Mouse (Mus musculus): Measurements from ENCODE around the gene Zfp341. TPM values are rescaled to one million over a fixed set of nuclear protein-coding genes. Genes with fewer than 3 reads are reported as not detected.

The Zfp341 gene
- polyA plus RNA-seq, 1 experiment from 2014 or later, result 0.83 TPM

DNA sequence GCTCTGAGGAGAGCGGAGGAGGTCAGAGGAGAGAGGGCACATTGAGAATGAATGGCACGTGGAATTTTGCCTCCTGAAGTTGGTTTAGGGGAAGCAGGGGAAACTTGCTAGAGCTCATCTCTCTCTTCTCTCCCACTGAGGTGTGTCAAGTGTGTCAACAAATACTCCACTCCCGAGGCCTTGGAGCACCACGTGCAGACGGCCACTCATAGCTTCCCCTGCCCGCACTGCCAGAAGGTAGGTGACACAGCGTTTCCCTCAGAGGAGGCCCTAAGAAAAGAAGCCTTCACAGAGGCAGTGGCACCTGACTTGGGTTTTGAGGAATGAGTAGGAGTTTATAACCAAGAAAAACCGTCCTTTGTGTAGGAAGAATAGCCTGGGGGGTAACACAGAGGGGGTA is 28.1 kb downstream of the Zfp341 start:
- no peaks in the 10 kb centered on the region; the same call in 1 of the 2 replicates for H3K4me1 ChIP-seq
- no peak overlapping the region for H3K4me2 ChIP-seq
- H3K27me3 ChIP-seq (replicated peaks), result no peaks in the 10 kb centered on the region
- no peak overlapping the region for H3K27ac ChIP-seq
- 68% methylated on average over 8 of the region's 8 CpGs for WGBS
- H3K9me3 ChIP-seq, result no peaks in the 10 kb centered on the region
- no peak overlapping the region for H3K4me3 ChIP-seq (replicated peaks)
- H3K9ac ChIP-seq, result no peak overlapping the region
- peaks cover 8% of the 10 kb centered on the region; the same call in 1 of the 2 replicates for H3K36me3 ChIP-seq
- no peak for ATAC-seq (ENCODE audit: insufficient read depth, low FRiP score, low read depth)

- Histone ChIP-seq H3K9ac (no peak overlapping the region), H3K27ac (peak overlapping the region; percentile 16; the same call in 1 of the 2 replicates), H3K4me3 (replicated peaks) (no peak overlapping the region), H3K4me1 (no peaks in the 10 kb centered on the region; the same call in 1 of the 2 replicates), H3K9me3 (no peaks in the 10 kb centered on the region), H3K36me3 (peaks cover 8% of the 10 kb centered on the region; the same call in 1 of the 2 replicates), H3K27me3 (replicated peaks) (no peaks in the 10 kb centered on the region), H3K4me2 (no peak overlapping the region)
- WGBS, result 86% methylated on average over 9 of the region's 9 CpGs
- ATAC-seq (ENCODE audit: insufficient read depth, low FRiP score, low read depth), result no peak
These were observed 28.9 kb downstream of the Zfp341 start for GRCm38 (mm10) chr2:154642005-154642459.

- ATAC-seq (ENCODE audit: insufficient read depth, low FRiP score, low read depth), result no peak
- peak overlapping the region; percentile 4; the same call in 1 of the 2 replicates for H3K27ac ChIP-seq
These were observed 29.8 kb downstream of the Zfp341 start for GRCm38 (mm10) chr2:154642712-154643385.

GRCm38 (mm10) chr2:154646634-154647033 is 33.5 kb downstream of the Zfp341 start:
- WGBS, result 80% methylated on average over 5 of the region's 5 CpGs
- Histone ChIP-seq H3K4me1 (peaks cover 5% of the 10 kb centered on the region), H3K9ac (no peak overlapping the region), H3K27me3 (replicated peaks) (no peaks in the 10 kb centered on the region), H3K9me3 (no peaks in the 10 kb centered on the region), H3K4me2 (no peak overlapping the region), H3K36me3 (no peaks in the 10 kb centered on the region), H3K4me3 (replicated peaks) (no peak overlapping the region), H3K27ac (no peak overlapping the region)
- ATAC-seq (ENCODE audit: insufficient read depth, low FRiP score, low read depth), result no peak

More at GRCm38 (mm10) chr2:154642712-154643385, 29.8 kb downstream of the Zfp341 start:
- Histone ChIP-seq H3K4me3 (replicated peaks) (no peak overlapping the region), H3K9ac (no peak overlapping the region), H3K4me1 (no peaks in the 10 kb centered on the region; the same call in 1 of the 2 replicates), H3K36me3 (peaks cover 7% of the 10 kb centered on the region; the same call in 1 of the 2 replicates), H3K9me3 (no peaks in the 10 kb centered on the region), H3K27me3 (replicated peaks) (no peaks in the 10 kb centered on the region), H3K4me2 (no peak overlapping the region)
- 76% methylated on average over 6 of the region's 6 CpGs for WGBS

GRCm38 (mm10) chr2:154648086-154648485 is 35.0 kb downstream of the Zfp341 start:
- Histone ChIP-seq H3K4me2 (no peak overlapping the region), H3K9me3 (no peaks in the 10 kb centered on the region), H3K9ac (no peak overlapping the region), H3K4me3 (replicated peaks) (no peak overlapping the region), H3K27me3 (replicated peaks) (no peaks in the 10 kb centered on the region), H3K4me1 (peaks cover 5% of the 10 kb centered on the region; the same call in 1 of the 2 replicates), H3K27ac (no peak overlapping the region), H3K36me3 (no peaks in the 10 kb centered on the region)
- ATAC-seq (ENCODE audit: insufficient read depth, low FRiP score, low read depth), result no peak
- WGBS, result 19% methylated on average over 3 of the region's 3 CpGs

GRCm38 (mm10) chr2:154650404-154650803 is 37.3 kb downstream of the Zfp341 start:
- ATAC-seq (ENCODE audit: insufficient read depth, low FRiP score, low read depth), result no peak
- Histone ChIP-seq H3K4me1 (peaks cover 5% of the 10 kb centered on the region; the same call in 1 of the 2 replicates), H3K27ac (peak overlapping the region; percentile 87), H3K4me2 (no peak overlapping the region), H3K4me3 (replicated peaks) (no peak overlapping the region), H3K36me3 (no peaks in the 10 kb centered on the region), H3K27me3 (replicated peaks) (no peaks in the 10 kb centered on the region), H3K9ac (no peak overlapping the region), H3K9me3 (no peaks in the 10 kb centered on the region)
- WGBS, result 65% methylated on average over 3 of the region's 3 CpGs

GRCm38 (mm10) chr2:154651363-154651762 is 38.3 kb downstream of the Zfp341 start, which contains the start of gene Chmp4b:
TSS of gene Chmp4b (plus strand) at chr2:154651705.
- Histone ChIP-seq H3K27me3 (replicated peaks) (no peaks in the 10 kb centered on the region), H3K4me2 (peak within 1 kb of the TSS; percentile 29), H3K9me3 (no peaks in the 10 kb centered on the region), H3K36me3 (no peaks in the 10 kb centered on the region), H3K4me1 (peaks cover 5% of the 10 kb centered on the region; the same call in 1 of the 2 replicates), H3K27ac (peak within 1 kb of the TSS; percentile 87), H3K4me3 (replicated peaks) (no peak within 1 kb of the TSS), H3K9ac (no peak within 1 kb of the TSS)
- peak; percentile 87 for ATAC-seq (ENCODE audit: insufficient read depth, low FRiP score, low read depth)
- WGBS, result 37% methylated on average over 8 of the region's 8 CpGs

- ATAC-seq (ENCODE audit: insufficient read depth, low FRiP score, low read depth), result no peak
- H3K4me1 ChIP-seq, result peaks cover 14% of the 10 kb centered on the region
- WGBS, result 94% methylated on average over 12 of the region's 12 CpGs
- H3K9me3 ChIP-seq, result no peaks in the 10 kb centered on the region
- H3K4me3 ChIP-seq (replicated peaks), result no peak overlapping the region
- no peaks in the 10 kb centered on the region for H3K36me3 ChIP-seq
- H3K27ac ChIP-seq, result no peak overlapping the region
- H3K27me3 ChIP-seq (replicated peaks), result no peaks in the 10 kb centered on the region
- no peak overlapping the region for H3K4me2 ChIP-seq
- no peak overlapping the region for H3K9ac ChIP-seq
These were observed 41.9 kb downstream of the Zfp341 start for GRCm38 (mm10) chr2:154654976-154655375.

- no peaks in the 10 kb centered on the region for H3K27me3 ChIP-seq (replicated peaks)
- WGBS, result 60% methylated on average over 2 of the region's 2 CpGs
- ATAC-seq (ENCODE audit: insufficient read depth, low FRiP score, low read depth), result no peak
- H3K4me1 ChIP-seq, result peaks cover 14% of the 10 kb centered on the region
- peak overlapping the region; percentile 62 for H3K27ac ChIP-seq
- no peaks in the 10 kb centered on the region for H3K9me3 ChIP-seq
- H3K9ac ChIP-seq, result no peak overlapping the region
- H3K4me3 ChIP-seq (replicated peaks), result no peak overlapping the region
- no peaks in the 10 kb centered on the region for H3K36me3 ChIP-seq
- peak overlapping the region; percentile 70 for H3K4me2 ChIP-seq
These were observed 42.8 kb downstream of the Zfp341 start for GRCm38 (mm10) chr2:154655878-154656414.

DNA sequence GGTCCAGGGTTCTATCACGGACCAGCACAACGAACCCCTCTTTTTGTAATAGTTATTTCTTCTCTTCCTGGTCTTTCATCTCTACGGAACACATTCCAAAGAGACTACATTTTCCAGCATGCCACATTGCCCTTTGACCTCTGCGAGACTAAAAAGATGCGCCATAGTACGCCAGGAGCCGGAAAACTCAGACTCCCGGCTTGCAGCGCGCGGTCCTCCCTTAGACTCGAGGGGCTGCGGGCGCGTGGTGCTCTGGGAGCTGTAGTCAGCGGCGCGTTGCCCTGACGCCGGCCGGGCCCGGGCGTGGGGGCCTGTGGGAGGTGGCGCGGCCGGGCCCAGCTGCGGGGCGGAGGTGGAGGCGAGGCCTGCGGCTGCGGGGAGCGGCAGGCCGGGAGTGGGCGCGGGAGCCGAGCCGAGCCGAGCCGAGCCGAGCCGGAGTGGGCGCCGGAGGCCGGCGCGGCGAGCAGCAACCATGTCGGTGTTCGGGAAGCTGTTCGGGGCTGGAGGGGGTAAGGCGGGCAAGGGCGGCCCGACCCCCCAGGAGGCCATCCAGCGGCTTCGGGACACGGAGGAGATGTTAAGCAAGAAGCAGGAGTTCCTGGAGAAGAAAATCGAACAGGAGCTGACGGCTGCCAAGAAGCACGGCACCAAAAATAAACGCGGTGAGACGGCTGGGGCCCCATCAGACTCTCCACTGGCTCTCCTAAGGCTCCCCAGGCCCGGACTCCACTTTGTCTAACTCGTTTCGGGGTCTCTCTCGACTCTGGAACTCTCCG is 43.8 kb downstream of the Zfp341 start:
- Histone ChIP-seq H3K4me3 (replicated peaks) (peak overlapping the region; percentile 69), H3K36me3 (no peaks in the 10 kb centered on the region; the same call in 1 of the 2 replicates), H3K27me3 (replicated peaks) (no peaks in the 10 kb centered on the region), H3K9me3 (no peaks in the 10 kb centered on the region), H3K4me1 (peaks cover 14% of the 10 kb centered on the region), H3K27ac (peak overlapping the region; percentile 89), H3K9ac (peak overlapping the region; percentile 83), H3K4me2 (peak overlapping the region; percentile 70)
- under 1% methylated on average over 60 of the region's 67 CpGs for WGBS
- ATAC-seq (ENCODE audit: insufficient read depth, low FRiP score, low read depth), result peak; percentile 100

DNA sequence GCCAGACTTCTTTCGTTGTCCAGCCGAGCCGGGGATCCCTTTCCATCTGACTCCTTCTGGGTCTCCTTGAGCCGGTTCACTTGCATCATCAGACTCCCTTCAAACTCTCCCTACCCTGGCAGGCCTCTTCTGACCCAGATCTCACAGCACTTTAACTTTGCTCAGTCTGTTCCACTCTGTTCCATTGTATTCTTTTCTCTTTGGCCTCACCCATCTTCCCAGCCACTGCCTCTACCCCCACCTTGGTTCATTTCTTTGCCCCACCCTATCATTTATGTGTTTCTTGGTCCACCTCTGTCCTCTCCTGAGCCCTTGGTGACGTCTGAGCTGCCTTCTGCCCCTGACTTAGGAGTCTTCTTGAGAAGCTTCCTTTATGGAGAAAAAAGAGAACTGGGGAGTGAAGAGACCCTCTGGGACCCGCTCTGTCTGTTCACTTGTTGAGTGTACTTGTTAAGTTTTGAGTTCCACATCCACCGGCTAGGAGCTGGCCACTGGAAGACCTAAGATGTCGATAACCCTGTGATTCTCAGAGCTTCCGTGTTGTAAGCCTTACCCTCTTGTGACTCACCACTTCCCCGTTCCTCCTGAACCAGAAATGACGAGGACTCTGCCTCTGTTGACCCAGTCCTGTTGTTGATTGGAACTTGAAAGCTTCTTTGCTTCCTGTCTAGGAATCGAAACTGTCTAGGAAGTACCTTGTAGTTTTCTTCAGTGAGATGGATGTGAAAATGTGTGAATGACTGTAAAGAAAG is 44.6 kb downstream of the Zfp341 start:
- Histone ChIP-seq H3K4me1 (peaks cover 14% of the 10 kb centered on the region), H3K36me3 (peaks cover 3% of the 10 kb centered on the region; the same call in 1 of the 2 replicates), H3K9me3 (no peaks in the 10 kb centered on the region), H3K27me3 (replicated peaks) (no peaks in the 10 kb centered on the region), H3K4me3 (replicated peaks) (peak overlapping the region; percentile 69), H3K27ac (peak overlapping the region; percentile 89), H3K9ac (peak overlapping the region; percentile 83), H3K4me2 (peak overlapping the region; percentile 70)
- WGBS, result 1% methylated on average over 12 of the region's 12 CpGs
- ATAC-seq (ENCODE audit: insufficient read depth, low FRiP score, low read depth), result no peak

Measured in stomach, embryonic 15.5 days (tissue).